Mouse (Mus musculus) adrenal gland, postnatal 36 days (tissue): ENCODE measurements around the gene Tshb. TPM values are rescaled to one million over a fixed set of nuclear protein-coding genes. Genes with fewer than 3 reads are reported as not detected.

Experiments used
- DNase-seq, 2 experiments: peaks; one replicate each; pipeline ENCODE4 v3.0.0; 2021; ENCODE audit warnings: mixed read lengths in 1 of 2
- total RNA-seq, 2 experiments: library from RNA; stranded (reverse); gene quantifications; 2 replicates each; pipeline ENCODE4 v1.2.3; 2021

Tshb gene
- total RNA-seq, 2 experiments from 2014 or later, result not detected

DNA sequence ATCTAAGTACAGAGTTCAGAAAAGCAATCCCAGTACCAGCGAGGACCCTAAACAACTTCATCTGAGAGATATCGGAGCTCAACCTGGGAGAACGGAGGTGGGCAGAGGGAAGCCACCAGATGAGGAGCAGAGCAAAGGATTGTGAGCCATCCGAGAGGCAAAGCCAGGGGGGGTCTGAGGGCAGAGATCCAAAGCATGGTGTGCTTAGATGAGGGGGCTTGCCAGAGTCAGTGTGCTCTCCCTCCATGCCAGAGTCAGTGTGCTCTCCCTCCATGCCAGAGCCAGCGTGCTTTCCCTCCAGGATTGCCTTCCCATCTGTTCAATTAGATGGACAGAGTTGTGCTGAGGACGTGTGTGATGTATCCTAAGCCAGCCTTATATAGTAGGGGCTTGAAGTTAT, 45.4 kb downstream of the Tshb start:
- no peak for DNase-seq

DNA sequence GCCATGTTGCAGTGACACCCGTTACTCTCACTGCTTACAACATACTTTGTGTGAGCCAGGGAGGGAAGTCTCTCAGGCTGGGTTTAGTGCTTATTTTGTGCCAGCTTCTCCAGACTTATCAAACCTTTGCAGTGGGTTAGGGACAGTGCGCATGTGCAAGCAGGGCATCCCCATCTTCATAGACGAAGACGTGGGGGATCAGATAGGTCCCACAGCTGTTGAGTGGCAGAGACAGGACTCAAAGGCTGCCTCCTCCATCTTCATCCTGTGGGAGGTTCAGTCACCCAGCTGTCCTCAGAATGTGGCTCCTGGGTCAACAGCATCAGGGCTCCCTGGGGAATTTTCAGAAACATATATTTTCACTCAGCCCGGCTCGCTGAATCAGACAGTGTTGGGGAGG, 46.1 kb downstream of the Tshb start:
- DNase-seq, result no peak

DNA sequence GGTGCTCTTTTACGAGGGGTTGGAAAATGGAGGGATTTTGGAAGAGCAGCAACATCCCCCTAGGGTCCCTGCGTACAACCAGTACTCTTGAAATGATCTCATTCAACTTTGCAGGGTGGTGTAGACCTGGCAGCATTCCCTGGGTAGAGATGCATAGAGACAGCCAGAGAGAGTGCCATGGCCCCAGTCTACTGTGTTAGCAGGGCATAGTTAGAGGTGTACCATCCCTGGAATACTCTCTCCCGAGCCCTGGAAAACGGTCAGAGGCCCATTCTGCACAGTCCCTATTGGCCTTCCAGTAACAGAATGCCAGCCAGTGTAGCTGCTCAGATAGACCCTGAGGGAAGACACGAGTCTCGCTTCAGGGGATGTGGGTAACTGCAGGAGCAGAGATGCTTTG, 46.9 kb downstream of the Tshb start:
- DNase-seq, result no peak

DNA sequence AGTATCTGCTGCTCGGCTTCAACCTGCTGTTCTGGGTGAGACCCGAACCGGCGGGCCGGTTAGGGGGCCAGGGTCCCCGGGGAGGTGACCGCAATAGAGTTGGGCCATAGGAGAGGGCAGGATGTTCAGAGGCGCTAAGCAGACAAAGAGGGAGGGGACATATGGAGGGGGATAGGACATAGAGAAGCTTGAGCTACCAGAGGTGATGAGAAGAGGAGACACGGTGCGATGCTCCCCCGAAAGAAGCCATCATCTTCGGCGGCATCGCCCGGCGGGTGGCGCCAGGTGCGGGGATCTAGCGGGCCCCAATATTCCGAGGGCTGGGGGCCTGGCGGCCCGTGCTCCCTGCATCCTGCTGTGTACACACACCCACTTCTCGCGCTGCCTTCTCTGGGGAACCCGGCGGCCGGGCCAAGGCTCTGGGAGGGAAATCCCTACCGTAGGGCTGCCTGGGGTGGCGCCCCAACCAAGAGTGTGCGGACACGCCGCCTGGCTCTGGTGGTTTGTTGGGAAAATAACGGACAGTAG, 47.4 kb downstream of the Tshb start:
- DNase-seq, result peak; percentile 30 to 55

DNA sequence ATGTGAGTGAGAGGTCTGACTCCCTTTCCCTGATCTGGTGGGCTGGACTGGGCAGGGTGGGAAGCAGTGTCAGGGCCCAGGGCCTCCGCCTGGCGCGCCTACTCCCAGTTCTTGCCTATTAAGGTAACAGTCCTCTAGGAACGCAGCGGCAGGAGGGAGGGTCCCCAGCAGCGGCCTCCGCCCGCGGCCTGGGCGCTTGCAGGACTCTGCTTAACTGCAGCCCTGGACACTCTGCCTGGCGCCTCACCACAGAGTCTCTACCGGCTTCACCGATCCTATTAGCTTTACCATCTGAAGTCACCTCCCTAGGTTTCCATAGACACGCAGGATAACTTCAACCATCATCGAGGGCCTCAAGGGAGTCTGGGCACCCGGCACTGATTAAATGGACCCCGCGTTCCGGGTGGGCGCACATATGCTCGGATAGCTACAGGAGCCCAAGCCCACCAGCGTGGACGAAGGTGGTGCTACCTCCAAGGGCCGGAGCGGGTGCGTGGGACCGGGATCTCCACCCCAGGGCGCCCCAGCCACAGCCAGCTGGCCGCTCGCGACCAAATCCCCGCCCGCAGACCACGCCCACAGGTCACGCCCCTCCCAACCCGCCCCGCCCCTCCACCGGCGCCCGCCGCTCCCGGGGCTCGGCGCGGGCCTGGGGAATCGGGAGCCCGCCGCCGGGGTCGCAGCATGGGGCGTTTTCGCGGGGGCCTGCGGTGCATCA, 48.0 kb downstream of the Tshb start, which contains the start of gene Tspan2:
Gene Tspan2, plus strand, starts transcription at position 217 of the 718 bp plus-strand sequence.
- DNase-seq, result peak; percentile 70 to 83

DNA sequence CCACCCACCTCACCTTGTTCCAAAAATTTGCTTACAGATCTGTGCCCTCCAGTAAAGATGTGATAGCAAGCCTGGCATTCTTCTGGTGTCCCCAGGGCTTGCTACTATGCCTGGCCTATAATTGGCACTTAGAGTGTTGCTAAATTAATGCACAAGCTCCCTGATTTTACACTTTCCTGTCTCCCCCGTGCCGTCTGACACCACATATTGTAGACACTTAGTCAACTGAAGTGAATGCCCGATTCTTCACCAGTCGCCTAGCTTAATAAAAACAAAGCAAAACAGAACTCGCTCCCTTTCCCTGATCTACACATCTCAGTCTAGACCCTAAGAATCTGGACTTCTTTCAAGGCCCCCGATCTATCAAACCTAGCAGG, 48.6 kb downstream of the Tshb start:
- DNase-seq, result no peak

DNA sequence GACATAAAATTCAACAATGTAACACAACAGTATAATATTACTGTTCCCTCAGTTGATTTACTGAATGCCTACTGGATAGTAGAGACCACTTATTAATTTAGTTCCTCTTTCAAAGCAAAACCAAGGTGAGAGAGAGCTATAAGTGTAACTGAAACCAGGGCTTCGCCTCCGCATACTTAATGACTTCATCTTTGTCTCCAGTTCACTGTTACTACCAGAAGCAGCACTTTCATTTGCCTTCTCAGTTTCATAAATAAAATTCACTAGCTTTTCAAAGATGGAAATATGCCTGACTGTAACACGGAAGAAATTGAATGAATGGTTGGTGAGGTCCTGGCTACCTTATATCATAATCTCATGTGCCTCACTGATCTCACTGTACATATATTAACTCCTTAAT, 49.5 kb downstream of the Tshb start:
- DNase-seq, result no peak

DNA sequence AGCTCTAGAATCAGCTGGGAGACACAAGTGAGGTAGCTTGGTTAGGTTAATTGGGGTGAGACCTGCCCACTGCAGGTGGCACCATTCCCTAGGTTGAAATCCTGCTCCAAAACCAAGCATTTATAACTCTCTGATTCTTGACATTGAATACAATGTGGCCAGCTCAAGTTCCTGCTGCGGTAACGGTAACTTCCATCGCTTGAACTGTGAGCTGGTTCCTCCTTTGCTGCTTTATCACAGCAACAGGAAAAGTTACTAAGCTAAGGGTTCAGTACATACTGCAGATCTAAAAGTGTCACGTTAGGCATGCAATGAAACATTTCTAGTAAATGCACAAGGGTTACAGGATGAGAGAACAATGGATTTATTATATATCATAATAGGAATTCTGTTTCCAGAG, 49.9 kb downstream of the Tshb start:
- DNase-seq, result no peak

DNA sequence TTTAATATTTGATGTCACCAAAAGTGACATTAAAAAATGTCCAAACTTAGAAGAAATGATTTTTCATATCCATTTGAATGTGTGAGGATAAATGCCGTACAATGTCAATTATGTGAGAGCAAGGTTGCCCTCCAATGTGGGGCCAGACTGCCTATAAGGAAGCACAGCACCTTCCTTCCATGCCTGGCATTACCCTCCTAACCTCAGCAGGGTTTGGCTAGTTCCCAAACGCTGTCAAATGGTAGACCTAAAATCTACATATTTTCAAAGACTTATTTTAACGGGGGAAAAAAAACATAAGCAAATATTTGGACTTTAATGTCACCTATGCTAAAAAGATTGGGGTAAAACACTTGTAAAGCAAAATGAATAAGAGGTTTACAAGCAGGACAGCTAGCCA, 51.4 kb downstream of the Tshb start:
- no peak for DNase-seq

DNA sequence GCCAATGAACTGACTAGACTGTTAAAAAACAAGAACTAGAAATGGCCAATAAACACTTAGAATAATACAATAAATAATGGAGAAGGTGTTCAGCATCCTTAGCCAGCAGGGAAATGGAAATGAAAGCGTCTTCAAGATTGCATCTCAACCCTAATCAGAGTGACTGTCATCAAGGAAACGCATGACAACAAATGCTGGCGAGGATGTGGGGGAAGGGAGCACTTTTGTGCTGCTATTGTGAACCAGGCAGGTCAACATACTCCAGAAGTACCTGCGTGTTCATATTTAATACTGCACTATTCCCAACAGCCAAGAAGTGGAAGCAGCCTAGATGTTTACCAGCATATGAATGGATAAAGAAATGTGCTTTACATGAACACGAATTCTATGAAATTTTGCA, 53.1 kb downstream of the Tshb start:
- no peak for DNase-seq

Other genes starting within 250 kb of the Tshb start
- 1 to 10 TPM; 5.6 to 6.1 TPM for gene Tspan2, start 48.2 kb downstream of the Tshb start, total RNA-seq
- gene Sycp1, start 153.4 kb upstream of the Tshb start, total RNA-seq, result not detected
- not detected for gene Nr1h5, start 181.4 kb upstream of the Tshb start, total RNA-seq
- gene Sike1, start 213.0 kb upstream of the Tshb start, total RNA-seq, result 10 to 100 TPM; 71.7 to 74.6 TPM
- gene Csde1, start 237.7 kb upstream of the Tshb start, total RNA-seq, result 100 to 1,000 TPM; 398 to 439 TPM